Mouse (Mus musculus): ENCODE data around the gene Rabgef1. TPM values are rescaled to one million over a fixed set of nuclear protein-coding genes. Genes with fewer than 3 reads are reported as not detected.
A peak's percentile ranks its signal among the peaks of the same experiment; 100 is the strongest.

Rabgef1 gene
- polyA plus RNA-seq, 1 experiment from 2014 or later = 23.7 TPM

DNA sequence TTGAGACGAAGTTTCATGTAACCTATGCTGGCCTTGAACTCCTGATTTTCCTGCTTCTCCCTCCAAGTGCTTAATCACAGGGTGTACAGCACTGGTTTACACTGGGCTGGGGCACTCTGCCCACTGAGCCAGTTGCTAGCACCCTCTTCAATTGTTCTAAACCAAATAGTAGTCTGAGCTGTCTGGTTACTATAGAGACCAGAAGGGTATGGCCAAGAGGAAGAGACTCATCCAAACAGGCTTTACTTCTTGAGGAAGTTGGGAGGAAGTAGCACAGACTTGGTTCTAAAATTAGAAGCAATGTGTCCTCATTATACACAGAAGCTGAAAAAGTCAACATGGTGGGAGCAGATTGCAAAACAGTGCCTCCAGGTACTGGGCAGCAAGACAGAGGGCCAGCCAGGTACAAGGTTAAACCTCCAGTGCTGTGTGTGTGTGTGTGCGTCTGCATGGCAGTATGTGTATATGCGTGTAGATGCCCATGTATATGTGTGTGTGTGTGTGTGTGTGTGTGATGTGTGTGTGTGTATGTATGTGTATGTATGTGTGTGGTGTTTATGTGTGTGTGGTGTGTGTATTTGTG is 33.9 kb downstream of the Rabgef1 start:
- no peak overlapping the region for H3K4me3 ChIP-seq (ENCODE audit: low read depth, low read length)
- no peaks in the 10 kb centered on the region for H3K4me1 ChIP-seq (ENCODE audit: control insufficient read depth, insufficient read depth, low read length)
- H3K9me3 ChIP-seq (ENCODE audit: control insufficient read depth, low read length) = no peaks in the 10 kb centered on the region
- DNase-seq (ENCODE audit: low spot score) (no peak), ATAC-seq (ENCODE audit: insufficient number of reproducible peaks, low FRiP score, low TSS enrichment, low read depth) (no peak)
- no peak overlapping the region for H3K27ac ChIP-seq (replicated peaks; ENCODE audit: low read depth, low read length)
- WGBS = 88% methylated on average over 3 of the region's 3 CpGs
- H3K27me3 ChIP-seq (ENCODE audit: control insufficient read depth, insufficient read depth, low read length) = no peaks in the 10 kb centered on the region
- no peak overlapping the region for H3K9ac ChIP-seq (ENCODE audit: low read length)
- no peak overlapping the region for H3K4me2 ChIP-seq (ENCODE audit: low read depth, severe bottlenecking)
- peaks cover 18% of the 10 kb centered on the region for H3K36me3 ChIP-seq (ENCODE audit: control insufficient read depth, insufficient read depth, low read length)

DNA sequence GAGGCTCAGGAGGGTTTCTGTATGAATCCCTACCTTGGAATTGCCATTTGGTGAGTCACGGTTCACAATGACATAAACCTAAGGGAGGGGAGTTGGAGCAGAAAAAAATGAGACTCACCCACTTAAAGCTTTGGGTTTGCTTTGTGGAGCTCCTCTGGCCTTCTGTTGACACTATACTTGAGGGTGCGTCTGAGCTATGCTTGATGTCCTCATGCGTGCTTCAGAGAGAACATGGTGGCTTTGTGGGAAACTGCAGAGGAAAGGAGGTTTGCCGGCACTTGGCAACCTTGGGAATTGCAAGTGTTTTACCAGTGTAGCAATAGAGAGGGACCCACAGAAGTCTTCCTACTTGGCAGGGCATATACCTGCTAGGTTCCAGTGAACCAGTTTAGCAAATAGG is 35.7 kb downstream of the Rabgef1 start:
- DNase-seq (ENCODE audit: low spot score) (no peak), ATAC-seq (ENCODE audit: insufficient number of reproducible peaks, low FRiP score, low TSS enrichment, low read depth) (no peak)
- Histone ChIP-seq H3K4me1 (ENCODE audit: control insufficient read depth, insufficient read depth, low read length) (no peaks in the 10 kb centered on the region), H3K9ac (ENCODE audit: low read length) (no peak overlapping the region), H3K4me2 (ENCODE audit: low read depth, severe bottlenecking) (no peak overlapping the region), H3K9me3 (ENCODE audit: control insufficient read depth, low read length) (no peaks in the 10 kb centered on the region), H3K27me3 (ENCODE audit: control insufficient read depth, insufficient read depth, low read length) (no peaks in the 10 kb centered on the region), H3K27ac (replicated peaks; ENCODE audit: low read depth, low read length) (no peak overlapping the region), H3K36me3 (ENCODE audit: control insufficient read depth, insufficient read depth, low read length) (peaks cover 25% of the 10 kb centered on the region), H3K4me3 (ENCODE audit: low read depth, low read length) (no peak overlapping the region)
- 95% methylated on average over 4 of the region's 4 CpGs for WGBS

DNA sequence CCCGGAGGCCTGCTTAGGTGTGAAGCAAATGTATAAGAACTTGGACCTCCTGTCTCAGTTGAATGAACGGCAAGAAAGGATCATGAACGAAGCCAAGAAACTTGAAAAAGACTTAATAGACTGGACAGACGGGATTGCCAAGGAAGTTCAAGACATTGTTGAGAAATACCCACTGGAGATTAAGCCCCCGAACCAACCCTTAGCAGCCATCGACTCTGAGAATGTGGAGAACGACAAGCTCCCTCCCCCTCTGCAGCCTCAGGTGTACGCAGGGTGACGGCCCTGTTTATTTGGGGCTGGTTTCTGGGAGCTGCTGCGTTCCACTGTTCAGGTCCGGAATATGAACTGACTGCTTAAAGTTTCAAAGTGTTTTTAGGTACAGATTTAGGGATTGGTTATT is 41.4 kb downstream of the Rabgef1 start:
- Histone ChIP-seq H3K27me3 (ENCODE audit: control insufficient read depth, insufficient read depth, low read length) (no peaks in the 10 kb centered on the region), H3K4me2 (ENCODE audit: low read depth, severe bottlenecking) (no peak overlapping the region), H3K27ac (replicated peaks; ENCODE audit: low read depth, low read length) (no peak overlapping the region), H3K9ac (ENCODE audit: low read length) (no peak overlapping the region), H3K4me3 (ENCODE audit: low read depth, low read length) (no peak overlapping the region), H3K4me1 (ENCODE audit: control insufficient read depth, insufficient read depth, low read length) (no peaks in the 10 kb centered on the region), H3K36me3 (ENCODE audit: control insufficient read depth, insufficient read depth, low read length) (peaks cover 24% of the 10 kb centered on the region), H3K9me3 (ENCODE audit: control insufficient read depth, low read length) (no peaks in the 10 kb centered on the region)
- ATAC-seq (ENCODE audit: insufficient number of reproducible peaks, low FRiP score, low TSS enrichment, low read depth) (no peak), DNase-seq (ENCODE audit: low spot score) (no peak)
- WGBS = 94% methylated on average over 11 of the region's 11 CpGs

DNA sequence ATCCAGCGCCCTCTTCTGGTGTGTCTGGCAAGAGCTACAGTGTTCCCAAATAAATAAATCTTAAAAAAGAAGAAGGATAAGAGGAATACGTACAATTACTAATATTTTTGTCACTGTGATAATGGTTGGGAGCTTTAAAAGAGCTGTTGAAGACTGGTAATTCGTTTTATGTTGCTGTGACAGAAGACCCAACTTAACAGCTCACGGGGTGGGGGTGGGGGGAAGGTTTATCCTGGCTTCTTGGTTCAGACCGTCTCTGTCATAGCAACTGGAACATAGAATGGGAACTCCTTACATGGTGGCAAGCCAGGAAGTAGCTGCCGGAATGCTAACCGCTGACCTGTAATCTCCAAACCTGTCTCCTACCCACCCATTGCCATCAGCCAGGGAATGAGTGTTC is 45.2 kb downstream of the Rabgef1 start, which contains the start of gene Tmem248:
Tmem248 (plus strand) TSS at position 301 of the 400 bp plus-strand sequence.
- Histone ChIP-seq H3K9me3 (ENCODE audit: control insufficient read depth, low read length) (no peaks in the 10 kb centered on the region), H3K4me1 (ENCODE audit: control insufficient read depth, insufficient read depth, low read length) (no peaks in the 10 kb centered on the region), H3K4me3 (ENCODE audit: low read depth, low read length) (no peak within 1 kb of the TSS), H3K27me3 (ENCODE audit: control insufficient read depth, insufficient read depth, low read length) (no peaks in the 10 kb centered on the region), H3K27ac (replicated peaks; ENCODE audit: low read depth, low read length) (no peak within 1 kb of the TSS), H3K4me2 (ENCODE audit: low read depth, severe bottlenecking) (no peak within 1 kb of the TSS), H3K9ac (ENCODE audit: low read length) (no peak within 1 kb of the TSS), H3K36me3 (ENCODE audit: control insufficient read depth, insufficient read depth, low read length) (peaks cover 3% of the 10 kb centered on the region)
- 83% methylated on average over 7 of the region's 7 CpGs for WGBS
- DNase-seq (ENCODE audit: low spot score) (no peak), ATAC-seq (ENCODE audit: insufficient number of reproducible peaks, low FRiP score, low TSS enrichment, low read depth) (no peak)

DNA sequence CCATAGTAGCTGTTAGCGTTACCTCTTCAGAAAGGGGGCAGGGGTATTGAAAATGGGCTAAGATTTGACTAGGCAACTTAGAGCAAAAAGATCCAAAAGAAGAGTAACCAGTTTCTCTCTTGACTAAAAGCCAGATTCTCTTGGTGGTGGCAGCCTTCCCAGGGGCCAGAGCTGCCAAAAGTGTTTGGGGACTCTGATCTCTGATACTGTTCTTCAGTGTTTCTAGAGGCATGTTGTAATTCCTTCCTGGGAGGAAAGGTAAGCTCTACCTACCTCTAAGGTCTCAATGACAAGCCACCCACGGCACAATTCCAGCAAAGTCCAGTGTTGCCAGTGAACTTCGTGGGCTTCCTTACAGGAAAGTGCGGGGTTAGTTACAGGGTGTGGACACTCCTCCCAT is 45.8 kb downstream of the Rabgef1 start:
- ATAC-seq (ENCODE audit: insufficient number of reproducible peaks, low FRiP score, low TSS enrichment, low read depth) (no peak), DNase-seq (ENCODE audit: low spot score) (no peak)
- Histone ChIP-seq H3K9me3 (ENCODE audit: control insufficient read depth, low read length) (no peaks in the 10 kb centered on the region), H3K36me3 (ENCODE audit: control insufficient read depth, insufficient read depth, low read length) (no peaks in the 10 kb centered on the region; the same call in 1 of the 2 replicates), H3K4me2 (ENCODE audit: low read depth, severe bottlenecking) (no peak overlapping the region), H3K27me3 (ENCODE audit: control insufficient read depth, insufficient read depth, low read length) (no peaks in the 10 kb centered on the region), H3K27ac (replicated peaks; ENCODE audit: low read depth, low read length) (no peak overlapping the region), H3K4me1 (ENCODE audit: control insufficient read depth, insufficient read depth, low read length) (no peaks in the 10 kb centered on the region), H3K4me3 (ENCODE audit: low read depth, low read length) (no peak overlapping the region), H3K9ac (ENCODE audit: low read length) (no peak overlapping the region)
- 90% methylated on average over 4 of the region's 4 CpGs for WGBS

DNA sequence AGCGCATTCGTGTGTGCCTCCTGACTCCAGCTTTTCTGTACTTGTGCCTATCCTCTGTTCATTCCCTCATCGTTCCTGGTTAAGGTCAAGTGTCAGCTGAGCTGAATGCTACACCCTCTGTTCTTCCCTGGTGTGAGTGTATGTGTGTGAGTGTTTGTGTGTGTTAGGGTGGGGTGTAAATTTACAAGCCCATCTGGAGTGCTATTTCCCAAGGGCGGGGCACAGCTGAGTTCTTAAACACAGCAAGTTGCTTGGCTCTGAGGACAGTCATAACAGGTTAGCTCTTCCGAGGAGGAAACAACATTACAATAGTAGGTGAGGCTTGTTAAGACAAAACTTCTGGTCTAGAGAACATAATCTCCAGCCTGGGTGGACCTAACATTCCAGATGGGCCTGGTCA is 46.7 kb downstream of the Rabgef1 start:
- H3K9me3 ChIP-seq (ENCODE audit: control insufficient read depth, low read length) = no peaks in the 10 kb centered on the region
- DNase-seq (ENCODE audit: low spot score) = no peak
- H3K4me3 ChIP-seq (ENCODE audit: low read depth, low read length) = no peak overlapping the region
- H3K27me3 ChIP-seq (ENCODE audit: control insufficient read depth, insufficient read depth, low read length) = no peaks in the 10 kb centered on the region
- no peak overlapping the region for H3K4me2 ChIP-seq (ENCODE audit: low read depth, severe bottlenecking)
- no peak for ATAC-seq (ENCODE audit: insufficient number of reproducible peaks, low FRiP score, low TSS enrichment, low read depth)
- H3K27ac ChIP-seq (replicated peaks; ENCODE audit: low read depth, low read length) = no peak overlapping the region
- H3K9ac ChIP-seq (ENCODE audit: low read length) = no peak overlapping the region
- H3K36me3 ChIP-seq (ENCODE audit: control insufficient read depth, insufficient read depth, low read length) = no peaks in the 10 kb centered on the region
- H3K4me1 ChIP-seq (ENCODE audit: control insufficient read depth, insufficient read depth, low read length) = 0 out of 2 replicates have a peak, but pooled peaks cover 4% of the 10 kb centered on the region
- WGBS = 86% methylated on average over 5 of the region's 5 CpGs

DNA sequence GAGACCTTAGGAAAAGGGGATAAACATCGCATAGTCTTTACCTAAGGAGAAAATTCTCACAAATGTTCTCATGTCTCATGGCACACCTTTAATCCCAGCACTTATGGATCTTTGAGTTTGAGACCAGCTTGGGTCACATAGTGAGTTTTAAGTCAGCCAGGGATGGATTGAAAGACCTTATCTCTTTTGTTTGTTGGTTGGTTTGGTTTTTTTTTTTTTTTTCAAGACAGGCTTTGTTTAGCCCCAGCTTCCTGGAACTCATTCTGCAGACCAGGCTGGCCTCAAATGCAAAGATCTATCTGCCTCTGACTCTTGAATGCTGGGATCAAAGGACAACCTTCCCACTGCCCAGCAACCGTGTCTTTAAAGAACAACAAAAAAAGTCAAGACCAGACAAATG is 49.7 kb downstream of the Rabgef1 start:
- H3K9me3 ChIP-seq (ENCODE audit: control insufficient read depth, low read length) = no peaks in the 10 kb centered on the region
- no peak for ATAC-seq (ENCODE audit: insufficient number of reproducible peaks, low FRiP score, low TSS enrichment, low read depth)
- peak overlapping the region; percentile 64 for H3K4me2 ChIP-seq (ENCODE audit: low read depth, severe bottlenecking)

DNA sequence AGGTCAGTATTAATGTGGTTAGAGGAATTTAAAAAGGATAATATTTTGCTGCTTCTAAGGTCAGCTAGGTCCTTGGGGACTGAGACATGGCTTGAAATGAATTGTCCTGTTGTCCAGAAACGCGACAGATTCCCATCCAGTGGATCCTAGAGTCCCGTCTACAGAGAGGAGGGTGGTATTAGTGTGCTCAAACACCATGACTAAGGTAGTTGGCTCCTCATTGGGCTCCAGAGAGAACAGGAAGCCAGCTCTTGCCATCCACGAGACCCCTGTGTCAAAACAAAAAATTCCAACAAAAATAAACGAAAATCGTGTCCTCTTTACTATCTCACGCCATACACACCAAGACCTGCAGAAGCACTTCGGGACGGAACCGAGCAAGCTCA is 50.2 kb downstream of the Rabgef1 start:
- H3K9me3 ChIP-seq (ENCODE audit: control insufficient read depth, low read length) = no peaks in the 10 kb centered on the region
- H3K4me3 ChIP-seq (ENCODE audit: low read depth, low read length) = peak overlapping the region; percentile 91
- DNase-seq (ENCODE audit: low spot score) (no peak), ATAC-seq (ENCODE audit: insufficient number of reproducible peaks, low FRiP score, low TSS enrichment, low read depth) (0 out of 2 replicates have a peak, but pooled peaks have one; percentile 6)
- WGBS = 3% methylated on average over 10 of the region's 10 CpGs
- H3K27me3 ChIP-seq (ENCODE audit: control insufficient read depth, insufficient read depth, low read length) = no peaks in the 10 kb centered on the region
- peak overlapping the region; percentile 64 for H3K4me2 ChIP-seq (ENCODE audit: low read depth, severe bottlenecking)
- H3K36me3 ChIP-seq (ENCODE audit: control insufficient read depth, insufficient read depth, low read length) = no peaks in the 10 kb centered on the region
- H3K4me1 ChIP-seq (ENCODE audit: control insufficient read depth, insufficient read depth, low read length) = 0 out of 2 replicates have a peak, but pooled peaks cover 5% of the 10 kb centered on the region
- no peak overlapping the region for H3K27ac ChIP-seq (replicated peaks; ENCODE audit: low read depth, low read length)
- peak overlapping the region; percentile 94 for H3K9ac ChIP-seq (ENCODE audit: low read length)

More for the DNA sequence above, 49.7 kb downstream of the Rabgef1 start:
- Histone ChIP-seq H3K4me3 (ENCODE audit: low read depth, low read length) (peak overlapping the region; percentile 91), H3K27me3 (ENCODE audit: control insufficient read depth, insufficient read depth, low read length) (no peaks in the 10 kb centered on the region), H3K27ac (replicated peaks; ENCODE audit: low read depth, low read length) (no peak overlapping the region), H3K36me3 (ENCODE audit: control insufficient read depth, insufficient read depth, low read length) (no peaks in the 10 kb centered on the region), H3K9ac (ENCODE audit: low read length) (peak overlapping the region; percentile 94; the same call in 1 of the 2 replicates), H3K4me1 (ENCODE audit: control insufficient read depth, insufficient read depth, low read length) (0 out of 2 replicates have a peak, but pooled peaks cover 5% of the 10 kb centered on the region)
- DNase-seq (ENCODE audit: low spot score) = no peak
- 54% methylated on average over 2 of the region's 2 CpGs for WGBS
